Mouse (Mus musculus): ENCODE data around the gene Nsf. TPM values are rescaled to one million over a fixed set of nuclear protein-coding genes. Genes with fewer than 3 reads are reported as not detected.

Nsf gene
- polyA plus RNA-seq, 1 experiment from 2014 or later = 46.3 TPM

GRCm38 (mm10) chr11:103953032-103953895, 592 bp downstream of the Nsf start:
- Histone ChIP-seq H3K4me3 (ENCODE audit: low read depth, low read length) (peak overlapping the region; percentile 55), H3K4me2 (ENCODE audit: low read depth, severe bottlenecking) (peak overlapping the region; percentile 77), H3K9me3 (ENCODE audit: control insufficient read depth, low read length) (no peaks in the 10 kb centered on the region), H3K36me3 (ENCODE audit: control insufficient read depth, insufficient read depth, low read length) (no peaks in the 10 kb centered on the region), H3K9ac (ENCODE audit: low read length) (peak overlapping the region; percentile 76), H3K27me3 (ENCODE audit: control insufficient read depth, insufficient read depth, low read length) (no peaks in the 10 kb centered on the region), H3K27ac (replicated peaks; ENCODE audit: low read depth, low read length) (0 out of 2 replicates have a peak overlapping the region, but pooled peaks have one; percentile 42), H3K4me1 (ENCODE audit: control insufficient read depth, insufficient read depth, low read length) (peaks cover 4% of the 10 kb centered on the region; the same call in 1 of the 2 replicates)
- WGBS = 2% methylated on average over 32 of the region's 32 CpGs
- ATAC-seq (ENCODE audit: insufficient number of reproducible peaks, low FRiP score, low TSS enrichment, low read depth) (peak; percentile 65), DNase-seq (ENCODE audit: low spot score) (no peak)

GRCm38 (mm10) chr11:103952635-103953031, 1.2 kb downstream of the Nsf start:
- H3K36me3 ChIP-seq (ENCODE audit: control insufficient read depth, insufficient read depth, low read length) = no peaks in the 10 kb centered on the region
- no peaks in the 10 kb centered on the region for H3K9me3 ChIP-seq (ENCODE audit: control insufficient read depth, low read length)
- no peaks in the 10 kb centered on the region for H3K27me3 ChIP-seq (ENCODE audit: control insufficient read depth, insufficient read depth, low read length)
- H3K27ac ChIP-seq (replicated peaks; ENCODE audit: low read depth, low read length) = no peak overlapping the region
- 52% methylated on average over 5 of the region's 5 CpGs for WGBS
- H3K4me3 ChIP-seq (ENCODE audit: low read depth, low read length) = peak overlapping the region; percentile 55
- H3K9ac ChIP-seq (ENCODE audit: low read length) = no peak overlapping the region
- peaks cover 4% of the 10 kb centered on the region; the same call in 1 of the 2 replicates for H3K4me1 ChIP-seq (ENCODE audit: control insufficient read depth, insufficient read depth, low read length)
- ATAC-seq (ENCODE audit: insufficient number of reproducible peaks, low FRiP score, low TSS enrichment, low read depth) (no peak), DNase-seq (ENCODE audit: low spot score) (no peak)
- peak overlapping the region; percentile 77; the same call in 1 of the 2 replicates for H3K4me2 ChIP-seq (ENCODE audit: low read depth, severe bottlenecking)

GRCm38 (mm10) chr11:103951106-103951505, 2.8 kb downstream of the Nsf start:
- 88% methylated on average over 7 of the region's 7 CpGs for WGBS
- H3K36me3 ChIP-seq (ENCODE audit: control insufficient read depth, insufficient read depth, low read length) = no peaks in the 10 kb centered on the region
- ATAC-seq (ENCODE audit: insufficient number of reproducible peaks, low FRiP score, low TSS enrichment, low read depth) = no peak

GRCm38 (mm10) chr11:103948952-103949351, 4.9 kb downstream of the Nsf start:
- H3K36me3 ChIP-seq (ENCODE audit: control insufficient read depth, insufficient read depth, low read length) = no peaks in the 10 kb centered on the region
- no peak overlapping the region for H3K4me2 ChIP-seq (ENCODE audit: low read depth, severe bottlenecking)
- ATAC-seq (ENCODE audit: insufficient number of reproducible peaks, low FRiP score, low TSS enrichment, low read depth) = no peak
- DNase-seq (ENCODE audit: low spot score) = no peak
- H3K4me1 ChIP-seq (ENCODE audit: control insufficient read depth, insufficient read depth, low read length) = peaks cover 4% of the 10 kb centered on the region; the same call in 1 of the 2 replicates
- no peak overlapping the region for H3K9ac ChIP-seq (ENCODE audit: low read length)
- H3K27ac ChIP-seq (replicated peaks; ENCODE audit: low read depth, low read length) = no peak overlapping the region
- H3K27me3 ChIP-seq (ENCODE audit: control insufficient read depth, insufficient read depth, low read length) = no peaks in the 10 kb centered on the region
- no peak overlapping the region for H3K4me3 ChIP-seq (ENCODE audit: low read depth, low read length)
- WGBS = 86% methylated on average over 7 of the region's 7 CpGs
- no peaks in the 10 kb centered on the region for H3K9me3 ChIP-seq (ENCODE audit: control insufficient read depth, low read length)

More at GRCm38 (mm10) chr11:103951106-103951505, 2.8 kb downstream of the Nsf start:
- no peaks in the 10 kb centered on the region for H3K9me3 ChIP-seq (ENCODE audit: control insufficient read depth, low read length)
- no peak for DNase-seq (ENCODE audit: low spot score)
- peaks cover 4% of the 10 kb centered on the region; the same call in 1 of the 2 replicates for H3K4me1 ChIP-seq (ENCODE audit: control insufficient read depth, insufficient read depth, low read length)
- no peak overlapping the region for H3K9ac ChIP-seq (ENCODE audit: low read length)
- H3K27ac ChIP-seq (replicated peaks; ENCODE audit: low read depth, low read length) = no peak overlapping the region
- H3K4me2 ChIP-seq (ENCODE audit: low read depth, severe bottlenecking) = no peak overlapping the region
- H3K27me3 ChIP-seq (ENCODE audit: control insufficient read depth, insufficient read depth, low read length) = no peaks in the 10 kb centered on the region
- H3K4me3 ChIP-seq (ENCODE audit: low read depth, low read length) = no peak overlapping the region

- DNase-seq (ENCODE audit: low spot score) (no peak), ATAC-seq (ENCODE audit: insufficient number of reproducible peaks, low FRiP score, low TSS enrichment, low read depth) (no peak)
- Histone ChIP-seq H3K27ac (replicated peaks; ENCODE audit: low read depth, low read length) (no peak overlapping the region), H3K4me2 (ENCODE audit: low read depth, severe bottlenecking) (no peak overlapping the region), H3K9me3 (ENCODE audit: control insufficient read depth, low read length) (no peaks in the 10 kb centered on the region), H3K9ac (ENCODE audit: low read length) (no peak overlapping the region), H3K4me3 (ENCODE audit: low read depth, low read length) (no peak overlapping the region), H3K4me1 (ENCODE audit: control insufficient read depth, insufficient read depth, low read length) (no peaks in the 10 kb centered on the region), H3K27me3 (ENCODE audit: control insufficient read depth, insufficient read depth, low read length) (no peaks in the 10 kb centered on the region), H3K36me3 (ENCODE audit: control insufficient read depth, insufficient read depth, low read length) (no peaks in the 10 kb centered on the region)
- WGBS = 79% methylated on average over 4 of the region's 4 CpGs
These were observed 11.1 kb downstream of the Nsf start for GRCm38 (mm10) chr11:103942740-103943139.

GRCm38 (mm10) chr11:103941351-103941750, 12.5 kb downstream of the Nsf start:
- Histone ChIP-seq H3K4me1 (ENCODE audit: control insufficient read depth, insufficient read depth, low read length) (no peaks in the 10 kb centered on the region), H3K4me2 (ENCODE audit: low read depth, severe bottlenecking) (no peak overlapping the region), H3K36me3 (ENCODE audit: control insufficient read depth, insufficient read depth, low read length) (no peaks in the 10 kb centered on the region), H3K9ac (ENCODE audit: low read length) (no peak overlapping the region), H3K9me3 (ENCODE audit: control insufficient read depth, low read length) (no peaks in the 10 kb centered on the region), H3K27me3 (ENCODE audit: control insufficient read depth, insufficient read depth, low read length) (no peaks in the 10 kb centered on the region), H3K27ac (replicated peaks; ENCODE audit: low read depth, low read length) (no peak overlapping the region), H3K4me3 (ENCODE audit: low read depth, low read length) (no peak overlapping the region)
- 86% methylated on average over 5 of the region's 5 CpGs for WGBS
- ATAC-seq (ENCODE audit: insufficient number of reproducible peaks, low FRiP score, low TSS enrichment, low read depth) (no peak), DNase-seq (ENCODE audit: low spot score) (no peak)

- Histone ChIP-seq H3K36me3 (ENCODE audit: control insufficient read depth, insufficient read depth, low read length) (no peaks in the 10 kb centered on the region), H3K27ac (replicated peaks; ENCODE audit: low read depth, low read length) (no peak overlapping the region), H3K4me3 (ENCODE audit: low read depth, low read length) (no peak overlapping the region), H3K9ac (ENCODE audit: low read length) (no peak overlapping the region), H3K9me3 (ENCODE audit: control insufficient read depth, low read length) (no peaks in the 10 kb centered on the region), H3K4me2 (ENCODE audit: low read depth, severe bottlenecking) (no peak overlapping the region), H3K4me1 (ENCODE audit: control insufficient read depth, insufficient read depth, low read length) (no peaks in the 10 kb centered on the region), H3K27me3 (ENCODE audit: control insufficient read depth, insufficient read depth, low read length) (no peaks in the 10 kb centered on the region)
- 85% methylated on average over 6 of the region's 6 CpGs for WGBS
- ATAC-seq (ENCODE audit: insufficient number of reproducible peaks, low FRiP score, low TSS enrichment, low read depth) (no peak), DNase-seq (ENCODE audit: low spot score) (no peak)
These were observed 13.0 kb downstream of the Nsf start for GRCm38 (mm10) chr11:103940887-103941286.

GRCm38 (mm10) chr11:103937976-103938728, 15.7 kb downstream of the Nsf start:
- no peaks in the 10 kb centered on the region for H3K36me3 ChIP-seq (ENCODE audit: control insufficient read depth, insufficient read depth, low read length)
- no peak for ATAC-seq (ENCODE audit: insufficient number of reproducible peaks, low FRiP score, low TSS enrichment, low read depth)
- no peaks in the 10 kb centered on the region for H3K27me3 ChIP-seq (ENCODE audit: control insufficient read depth, insufficient read depth, low read length)
- no peaks in the 10 kb centered on the region for H3K4me1 ChIP-seq (ENCODE audit: control insufficient read depth, insufficient read depth, low read length)
- H3K27ac ChIP-seq (replicated peaks; ENCODE audit: low read depth, low read length) = no peak overlapping the region
- WGBS = 92% methylated on average over 25 of the region's 25 CpGs
- no peak overlapping the region for H3K4me3 ChIP-seq (ENCODE audit: low read depth, low read length)
- no peak for DNase-seq (ENCODE audit: low spot score)
- H3K9me3 ChIP-seq (ENCODE audit: control insufficient read depth, low read length) = no peaks in the 10 kb centered on the region
- H3K9ac ChIP-seq (ENCODE audit: low read length) = no peak overlapping the region
- H3K4me2 ChIP-seq (ENCODE audit: low read depth, severe bottlenecking) = no peak overlapping the region
